ENCODE assay signal across 8 mouse cellular contexts in genomic region chr7:100845412-100845811, GRCm38 (mm10). TPM values are rescaled to one million over a fixed set of nuclear protein-coding genes. Genes with fewer than 3 reads are reported as not detected.
A peak's percentile ranks its signal among the peaks of the same experiment; 100 is the strongest.
DNase-seq lines count a peak whose midpoint lies in the region; ATAC-seq and TF ChIP-seq lines count a peak whose summit lies in the region.

No protein-coding gene starts in this region.

- ATAC-seq in limb, embryonic 11.5 days (ENCODE audit: insufficient number of reproducible peaks, low FRiP score, low TSS enrichment, low read depth) = no peak
- ATAC-seq in forebrain, embryonic 16.5 days = no peak

- no peak for TF ChIP-seq CTCF in brain, embryonic 14.5 days (IDR thresholded peaks at IDR 0.05; ENCODE audit: borderline replicate concordance, extremely low read depth, insufficient read depth, insufficient read length)

- H3K36me3 ChIP-seq in limb, embryonic 11.5 days (ENCODE audit: control insufficient read depth, insufficient read depth, low read length) = peaks cover 2% of the 10 kb centered on the region
- H3K36me3 ChIP-seq in forebrain, embryonic 16.5 days (ENCODE audit: control insufficient read depth, insufficient read depth) = no peaks in the 10 kb centered on the region

- no peak overlapping the region for H3K4me2 ChIP-seq in limb, embryonic 11.5 days (ENCODE audit: low read depth, severe bottlenecking)
- no peak overlapping the region for H3K4me2 ChIP-seq in forebrain, embryonic 16.5 days (ENCODE audit: low read length)

- H3K4me3 ChIP-seq in limb, embryonic 11.5 days (ENCODE audit: low read depth, low read length) = no peak overlapping the region
- no peak overlapping the region for H3K4me3 ChIP-seq in forebrain, embryonic 16.5 days (replicated peaks; ENCODE audit: low read length)

- WGBS in limb, embryonic 11.5 days = 6% methylated on average over 1 of the region's 1 CpGs
- 58% methylated on average over 1 of the region's 1 CpGs for WGBS in forebrain, embryonic 16.5 days

- peaks cover 10% of the 10 kb centered on the region for H3K4me1 ChIP-seq in limb, embryonic 11.5 days (ENCODE audit: control insufficient read depth, insufficient read depth, low read length)
- no peaks in the 10 kb centered on the region for H3K4me1 ChIP-seq in forebrain, embryonic 16.5 days (replicated peaks; ENCODE audit: control insufficient read depth, insufficient read depth, low read length)

- H3K27ac ChIP-seq in limb, embryonic 11.5 days (replicated peaks; ENCODE audit: low read depth, low read length) = peak overlapping the region; percentile 48; the same call in 1 of the 2 replicates
- H3K27ac ChIP-seq in forebrain, embryonic 16.5 days (ENCODE audit: low read length) = no peak overlapping the region

- H3K27me3 ChIP-seq in limb, embryonic 11.5 days (ENCODE audit: control insufficient read depth, insufficient read depth, low read length) = no peaks in the 10 kb centered on the region
- no peaks in the 10 kb centered on the region for H3K27me3 ChIP-seq in forebrain, embryonic 16.5 days (replicated peaks; ENCODE audit: control insufficient read depth, insufficient read depth, low read length)

- DNase-seq in kidney, adult 11 months = peak; percentile 36
- DNase-seq in kidney, adult 18-20 months = no peak
- peak; percentile 30 for DNase-seq in brain, embryonic 14.5 days (ENCODE audit: low read depth)
- peak; percentile 56 to 59 for DNase-seq in heart, postnatal 14 days
- DNase-seq in limb, embryonic 11.5 days (ENCODE audit: low spot score) = peak; percentile 57
- peak; percentile 73 to 87 for DNase-seq in monocyte, adult 2 months (ENCODE audit: low read depth in 1 of 2, low spot score in 2 of 2)
- no peak for DNase-seq in gastrocnemius, postnatal 10 days

- intact Hi-C loops in heart, postnatal 14 days (cut with DNase I) = no loop called here

- H3K9ac ChIP-seq in limb, embryonic 11.5 days (ENCODE audit: low read length) = no peak overlapping the region
- no peak overlapping the region for H3K9ac ChIP-seq in forebrain, embryonic 16.5 days (replicated peaks; ENCODE audit: low read depth, low read length)

- no peak for TF ChIP-seq POLR2A in brain, embryonic 14.5 days (IDR thresholded peaks at IDR 0.05; ENCODE audit: borderline replicate concordance, extremely low read depth, insufficient read depth, insufficient read length, poor library complexity, severe bottlenecking)

- no peaks in the 10 kb centered on the region for H3K9me3 ChIP-seq in limb, embryonic 11.5 days (ENCODE audit: control insufficient read depth, low read length)
- no peaks in the 10 kb centered on the region for H3K9me3 ChIP-seq in forebrain, embryonic 16.5 days (ENCODE audit: control insufficient read depth, low read length)

RNA-seq across cellular contexts. Expression of gene Relt, which starts 17.8 kb away (rescaled TPM):
- 6.2 and 7.2 TPM in 2 replicates for polyA plus RNA-seq in brain, embryonic 14.5 days (2012; rRNA removed)
- total RNA-seq in heart, postnatal 14 days (2021) = 1 to 10 TPM; 2.4 to 3.3 TPM
- 2.6 and 4.1 TPM in 2 replicates for polyA plus RNA-seq in limb, embryonic 11.5 days (2014; fragmentation: Nextera tagmentation; extraction: Ambion mirVana)
- 3.9 and 4.8 TPM in 2 replicates for polyA plus RNA-seq in forebrain, embryonic 16.5 days (2015; fragmentation: Nextera tagmentation; extraction: Ambion mirVana)
- total RNA-seq in gastrocnemius, postnatal 10 days (2021) = 10 to 100 TPM; 14.8 to 19.3 TPM

Comparison
In these comparisons a context has a peak if more than half of its experiments do, and no peak if none do; other contexts are left out.
1. DNase-seq: peak in kidney, adult 11 months (single experiment), brain, embryonic 14.5 days (single experiment), heart, postnatal 14 days (2 of 2), limb, embryonic 11.5 days (single experiment) and monocyte, adult 2 months (2 of 2); none in kidney, adult 18-20 months (single experiment) and gastrocnemius, postnatal 10 days (single experiment).